Mouse (Mus musculus) cerebellum, adult 2 months (tissue): Measurements from ENCODE around the gene Prg2. TPM values are rescaled to one million over a fixed set of nuclear protein-coding genes. Genes with fewer than 3 reads are reported as not detected.

Experiments
- DNase-seq, 2 experiments: peaks; one replicate each; pipeline ENCODE4 v3.0.0; 2021
- H3K27ac ChIP-seq: fragments of 200-500 bp; 2 replicates; pipeline ENCODE4 v1.5.1; 2012; ENCODE audit warnings: low read length, control low read depth, inconsistent platforms; ENCODE audit not compliant: insufficient read depth
- H3K27me3 ChIP-seq: fragments of 200-500 bp; 2 replicates; pipeline ENCODE4 v1.6.1; 2012; ENCODE audit warnings: inconsistent platforms, mild to moderate bottlenecking, low read length, moderate library complexity; ENCODE audit not compliant: control insufficient read depth, insufficient read depth
- H3K4me1 ChIP-seq: fragments of 200-500 bp; 2 replicates; pipeline ENCODE4 v1.6.1; 2011; ENCODE audit warnings: low read length; ENCODE audit not compliant: control insufficient read depth, insufficient read depth
- H3K4me3 ChIP-seq: fragments of 200-500 bp; replicated peaks from 2 replicates; pipeline ENCODE3; 2011; ENCODE audit warnings: mild to moderate bottlenecking, low read depth, low read length, control low read depth; ENCODE audit not compliant: insufficient read depth
- CTCF ChIP-seq: fragments of 200-500 bp; IDR thresholded peaks from 2 replicates; pipeline ENCODE4 v1.5.1; 2011; ENCODE audit warnings: low read depth, mild to moderate bottlenecking, control low read depth, low read length, moderate library complexity, borderline replicate concordance; ENCODE audit not compliant: insufficient read depth
- POLR2A ChIP-seq: fragments of 200-500 bp; IDR thresholded peaks from 2 replicates; pipeline ENCODE4 v1.6.1; 2011; ENCODE audit warnings: low read length, control low read depth, borderline replicate concordance; ENCODE audit not compliant: insufficient read depth
- WGBS: fragments of 180-500 bp; shearing (Covaris S2); methylation state at CpG from one replicate; pipeline ENCODE4 v1.1.7; 2018; 5-methylcytosine and 5-hydroxymethylcytosine counted together
- polyA plus RNA-seq: library from polyadenylated mRNA; depleted of rRNA; stranded (reverse); fragments of >200 nt; gene quantifications from 2 replicates; pipeline ENCODE4 v1.2.3, GENCODE M21; 2012

The Prg2 gene
- polyA plus RNA-seq, 1 experiment, result 0.23 TPM

GRCm38 (mm10) chr2:85002575-85002974, 22.3 kb downstream of the Prg2 start:
- no peak for DNase-seq
- 78% methylated on average over 8 of the region's 8 CpGs for WGBS
- Histone ChIP-seq H3K4me3 (no peak overlapping the region), H3K27ac (no peak overlapping the region), H3K4me1 (no peaks in the 10 kb centered on the region), H3K27me3 (no peaks in the 10 kb centered on the region)
- TF ChIP-seq CTCF (no peak), POLR2A (no peak)

GRCm38 (mm10) chr2:85004341-85004740, 24.1 kb downstream of the Prg2 start:
- 60% methylated on average over 4 of the region's 4 CpGs for WGBS
- Histone ChIP-seq H3K27me3 (no peaks in the 10 kb centered on the region; the same call in 1 of the 2 replicates), H3K4me3 (no peak overlapping the region), H3K4me1 (no peaks in the 10 kb centered on the region), H3K27ac (no peak overlapping the region)
- TF ChIP-seq CTCF (no peak), POLR2A (no peak)
- no peak for DNase-seq

GRCm38 (mm10) chr2:85006600-85006999, 26.3 kb downstream of the Prg2 start:
- WGBS, result 75% methylated on average over 7 of the region's 7 CpGs
- no peak for DNase-seq
- H3K4me3 ChIP-seq, result no peak overlapping the region

GRCm38 (mm10) chr2:85007729-85008128, 27.5 kb downstream of the Prg2 start:
- H3K27ac ChIP-seq, result no peak overlapping the region
- H3K27me3 ChIP-seq, result no peaks in the 10 kb centered on the region; the same call in 1 of the 2 replicates
- DNase-seq, result no peak
- H3K4me3 ChIP-seq, result no peak overlapping the region
- 18% methylated on average over 4 of the region's 4 CpGs for WGBS
- no peak for TF ChIP-seq POLR2A
- TF ChIP-seq CTCF, result no peak
- H3K4me1 ChIP-seq, result no peaks in the 10 kb centered on the region

More at GRCm38 (mm10) chr2:85006600-85006999, 26.3 kb downstream of the Prg2 start:
- Histone ChIP-seq H3K27ac (no peak overlapping the region), H3K4me1 (no peaks in the 10 kb centered on the region), H3K27me3 (no peaks in the 10 kb centered on the region; the same call in 1 of the 2 replicates)
- TF ChIP-seq CTCF (no peak), POLR2A (no peak)

GRCm38 (mm10) chr2:85009212-85009611, 29.0 kb downstream of the Prg2 start:
- Histone ChIP-seq H3K4me1 (no peaks in the 10 kb centered on the region), H3K4me3 (no peak overlapping the region), H3K27me3 (no peaks in the 10 kb centered on the region; the same call in 1 of the 2 replicates), H3K27ac (no peak overlapping the region)
- TF ChIP-seq CTCF (no peak), POLR2A (no peak)
- no peak for DNase-seq
- 88% methylated on average over 2 of the region's 2 CpGs for whole genome bisulfite sequencing

- TF ChIP-seq POLR2A (no peak), CTCF (no peak)
- no peaks in the 10 kb centered on the region; the same call in 1 of the 2 replicates for H3K27me3 ChIP-seq
- H3K4me3 ChIP-seq, result no peak overlapping the region
- H3K4me1 ChIP-seq, result no peaks in the 10 kb centered on the region
- no peak overlapping the region for H3K27ac ChIP-seq
- no peak for DNase-seq
- 43% methylated on average over 9 of the region's 9 CpGs for WGBS
Measured at GRCm38 (mm10) chr2:85011906-85012604, 31.8 kb downstream of the Prg2 start.

GRCm38 (mm10) chr2:85012679-85013078, 32.4 kb downstream of the Prg2 start:
- Histone ChIP-seq H3K27ac (no peak overlapping the region), H3K4me1 (no peaks in the 10 kb centered on the region), H3K27me3 (no peaks in the 10 kb centered on the region; the same call in 1 of the 2 replicates), H3K4me3 (no peak overlapping the region)
- no peak for TF ChIP-seq CTCF
- no peak for TF ChIP-seq POLR2A
- WGBS, result 70% methylated on average over 14 of the region's 14 CpGs
- DNase-seq, result no peak

GRCm38 (mm10) chr2:85013826-85014587, 33.7 kb downstream of the Prg2 start:
- Histone ChIP-seq H3K4me1 (no peaks in the 10 kb centered on the region), H3K4me3 (no peak overlapping the region), H3K27me3 (no peaks in the 10 kb centered on the region), H3K27ac (no peak overlapping the region)
- WGBS, result 85% methylated on average over 5 of the region's 5 CpGs
- DNase-seq, result no peak
- TF ChIP-seq POLR2A (no peak), CTCF (no peak)
